Mouse (Mus musculus) T-helper 1 cell (primary cell): Measurements from ENCODE around the gene Wfdc13.
"Not testable (repeated sequence)": the region's sequence is repeated elsewhere in the genome, so short reads cannot be mapped to it uniquely, and the experiment has no call there.

Experiments
- in situ Hi-C: fragments of 300-600 bp; cut with MboI, MseI; formaldehyde crosslinking; loops from one replicate; pipeline ENCODE4 v1.15.1; 2025; ENCODE audit warnings: high pct_unique_total_duplicates

Gene Wfdc13

DNA sequence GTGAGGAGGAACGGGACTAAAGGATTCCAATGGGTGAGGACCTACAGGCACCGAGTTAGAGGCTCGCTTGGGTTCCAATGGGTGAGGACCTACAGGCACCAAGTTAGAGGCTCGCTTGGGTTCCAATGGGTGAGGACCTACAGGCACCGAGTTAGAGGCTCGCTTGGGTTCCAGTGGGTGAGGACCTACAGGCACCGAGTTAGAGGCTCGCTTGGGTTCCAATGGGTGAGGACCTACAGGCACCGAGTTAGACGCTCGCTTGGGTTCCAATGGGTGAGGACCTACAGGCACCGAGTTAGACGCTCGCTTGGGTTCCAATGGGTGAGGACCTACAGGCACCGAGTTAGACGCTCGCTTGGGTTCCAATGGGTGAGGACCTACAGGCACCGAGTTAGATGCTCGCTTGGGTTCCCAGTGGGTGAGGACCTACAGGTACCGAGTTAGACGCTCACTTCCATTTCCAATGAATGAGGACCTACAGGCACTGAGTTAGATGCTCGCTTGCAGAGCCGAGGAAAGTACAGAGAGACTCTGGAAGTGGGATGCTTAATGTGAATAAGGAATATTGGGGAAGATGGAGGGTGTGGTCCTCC lies 31.4 kb downstream of the Wfdc13 start:
- in situ Hi-C loops = not testable (repeated sequence)

DNA sequence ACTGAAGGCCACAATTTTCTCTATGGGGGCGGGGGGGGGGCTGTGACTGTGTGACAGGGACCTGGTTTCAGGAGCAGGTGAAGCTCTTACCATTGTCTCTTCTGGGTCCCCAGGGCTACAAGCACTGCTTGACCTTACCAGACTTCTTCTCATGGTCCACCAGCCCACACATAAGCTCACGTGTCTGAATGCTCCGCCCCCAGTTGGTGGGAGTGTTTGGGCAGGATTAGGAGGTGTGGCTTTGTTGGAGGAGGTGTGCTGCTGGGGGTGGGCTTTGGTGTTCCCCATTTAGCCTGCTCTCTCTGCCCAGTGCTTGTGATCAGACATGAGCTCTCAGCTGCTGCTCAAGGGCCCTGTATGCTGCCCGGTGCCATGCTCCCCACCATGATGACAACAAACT lies 38.4 kb downstream of the Wfdc13 start:
- in situ Hi-C loops = no loop called here

DNA sequence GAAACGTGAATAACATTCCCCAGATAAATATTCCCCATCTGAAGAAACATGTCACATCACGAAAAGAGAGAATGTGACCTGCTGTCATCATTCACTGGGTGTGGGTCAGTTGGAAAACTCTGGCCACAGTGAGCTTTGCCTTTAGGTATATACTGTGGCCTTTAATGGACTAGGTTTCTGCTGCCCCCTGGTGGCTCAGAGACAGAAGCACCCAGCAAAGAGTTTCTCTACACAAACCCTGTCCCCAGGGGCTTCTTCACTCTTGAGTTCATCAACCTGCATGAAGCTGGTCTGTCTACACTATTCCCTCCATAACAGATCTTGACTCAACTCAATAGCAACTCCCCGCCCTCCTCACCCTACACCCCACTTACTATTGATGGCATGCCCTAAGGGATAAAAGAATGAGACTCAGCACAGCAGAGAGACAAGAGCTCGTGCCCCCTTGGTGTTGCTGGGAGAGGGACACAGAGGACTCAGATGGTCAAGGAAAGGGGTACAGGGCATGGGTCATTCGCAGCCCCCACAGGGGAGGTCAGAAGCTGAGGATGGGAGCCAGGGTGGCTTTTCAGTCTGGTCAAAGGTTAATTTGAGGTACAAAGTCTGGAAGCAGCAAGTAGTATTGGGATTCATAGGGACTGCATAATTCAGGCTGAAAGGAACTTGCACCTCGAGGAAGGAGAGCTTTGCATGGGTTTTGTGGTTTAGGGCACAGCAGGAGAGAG lies 41.1 kb downstream of the Wfdc13 start:
- in situ Hi-C loops = no loop called here

DNA sequence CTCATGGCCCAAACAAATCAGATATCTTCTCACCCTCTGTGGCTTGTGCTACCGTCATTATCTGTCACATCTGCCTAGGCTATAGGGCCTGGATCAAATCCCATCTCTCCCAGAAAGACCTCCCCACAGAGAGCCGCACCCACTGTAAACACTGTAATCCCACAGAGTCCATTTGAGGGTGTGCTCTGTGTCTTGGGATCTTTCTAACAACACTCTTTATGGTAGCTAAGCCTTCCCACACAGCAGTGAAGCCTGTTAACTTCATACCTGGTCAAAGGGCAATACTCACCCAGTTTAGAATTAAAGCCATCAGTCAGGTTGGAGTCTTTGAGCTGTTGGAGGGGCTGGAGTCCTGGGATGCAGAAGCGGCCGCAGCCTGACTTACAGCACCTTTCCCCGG lies 46.8 kb downstream of the Wfdc13 start:
- in situ Hi-C loops = no loop called here

DNA sequence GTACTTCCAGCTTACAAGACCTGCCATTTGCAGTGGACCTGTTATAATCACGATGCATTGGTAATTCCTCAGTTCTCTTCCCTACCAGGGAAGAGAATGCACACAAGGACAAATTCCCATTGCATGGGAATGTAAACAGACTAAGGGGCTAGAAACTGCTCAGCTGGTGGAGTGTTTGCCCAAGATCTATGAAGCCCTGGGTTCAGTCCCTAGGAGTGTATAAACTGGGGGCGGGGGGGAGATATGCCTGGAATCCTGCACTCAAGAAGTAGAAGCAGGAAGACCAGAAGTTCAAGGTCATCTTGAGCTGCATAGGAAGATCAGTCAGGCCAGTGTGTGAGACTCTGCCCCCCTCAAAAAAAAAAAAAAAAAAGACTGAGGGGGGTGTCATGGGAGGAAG lies 48.4 kb downstream of the Wfdc13 start:
- in situ Hi-C loops = no loop called here

DNA sequence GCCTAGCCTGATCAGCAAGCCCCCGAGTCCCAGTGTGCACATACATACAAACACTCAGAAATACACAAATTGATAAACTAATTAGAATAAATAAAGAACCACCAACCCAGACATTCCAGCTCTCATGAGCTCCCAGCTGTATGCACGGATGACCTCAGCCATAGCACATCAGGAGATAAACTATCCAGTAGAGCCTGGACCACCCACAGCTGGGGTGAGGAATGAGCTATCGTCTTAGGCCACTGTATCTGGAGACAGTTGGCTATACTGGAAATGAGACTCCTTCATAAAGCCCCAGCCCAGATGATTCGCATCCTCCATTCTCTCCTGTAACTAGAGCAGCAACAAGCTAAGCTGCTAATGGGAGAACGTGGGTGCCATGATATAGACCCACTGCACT lies 49.9 kb downstream of the Wfdc13 start:
- in situ Hi-C loops = no loop called here

DNA sequence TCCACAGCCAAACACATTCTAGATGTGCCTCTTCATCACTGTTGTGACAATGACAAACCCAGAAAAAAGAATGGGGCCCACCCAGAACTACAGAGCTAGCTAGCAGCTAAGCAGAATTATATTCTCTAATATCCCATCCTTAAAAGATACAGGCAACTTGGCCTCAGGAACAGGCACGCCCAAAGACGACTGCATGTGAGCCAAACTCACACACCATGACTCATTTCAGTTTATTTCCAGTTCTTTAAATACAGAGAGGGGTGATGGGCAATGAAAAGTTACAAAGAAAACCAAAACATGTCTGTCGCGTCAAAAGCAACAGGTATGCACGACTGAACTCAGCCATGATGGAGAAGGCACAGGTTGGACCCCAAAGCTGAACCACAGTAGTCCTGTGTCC lies 50.5 kb downstream of the Wfdc13 start:
- in situ Hi-C loops = no loop called here
